Mouse (Mus musculus) left cerebral cortex, postnatal 4 days (tissue): ENCODE results near the gene Nol6. TPM values are rescaled to one million over a fixed set of nuclear protein-coding genes. Genes with fewer than 3 reads are reported as not detected.

Source experiments
- DNase-seq: peaks from one replicate; pipeline ENCODE4 v3.0.0-alpha.2; 2022
- intact Hi-C: fragments of 180-260 bp; cut with DNase I; formaldehyde crosslinking; loops from one replicate; pipeline ENCODE4 v1.15.1; 2025
- total RNA-seq, 2 experiments: library from RNA; stranded (reverse); gene quantifications; 2 replicates each; pipeline ENCODE4 v1.2.3; 2021

Nol6 gene
- total RNA-seq, result 10 to 100 TPM; 83.6 to 85.6 TPM

DNA sequence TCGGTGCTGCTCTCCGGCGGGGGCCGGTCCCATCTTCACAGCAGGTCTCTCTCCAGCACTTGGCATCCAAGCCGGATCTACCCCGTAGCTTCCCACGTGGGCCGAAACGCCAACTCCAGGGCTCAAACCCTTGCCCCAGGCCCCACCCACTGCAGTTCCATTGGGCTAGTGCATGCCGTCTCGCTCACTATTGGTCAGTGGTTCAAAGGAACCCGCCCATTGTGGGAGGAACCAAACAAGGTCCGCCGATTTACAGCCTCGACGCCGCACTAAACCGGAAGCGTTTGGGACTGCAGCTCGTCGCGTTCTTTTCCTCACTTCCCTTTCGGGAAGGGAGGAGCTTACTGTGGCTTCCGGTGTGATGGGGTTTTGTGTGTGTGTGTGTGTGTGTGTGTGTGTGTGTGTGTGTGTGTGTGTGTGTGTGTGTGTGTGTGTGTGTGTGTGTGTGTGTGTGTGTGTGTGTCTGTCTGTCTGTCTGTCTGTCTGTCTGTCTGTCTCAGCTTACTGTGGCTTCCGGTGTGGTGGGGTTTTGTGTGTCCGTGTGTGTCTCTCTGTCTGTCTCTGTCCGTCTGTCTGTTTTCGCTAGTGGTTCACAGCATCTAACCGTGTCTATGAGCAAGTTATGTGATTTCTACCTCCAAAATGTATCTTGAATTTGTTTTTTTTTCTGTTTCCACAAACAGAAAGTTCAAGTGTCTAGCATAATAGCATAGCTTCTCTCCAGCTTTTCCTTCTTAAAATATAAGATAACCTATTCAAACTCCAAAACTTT is at the start of gene Nol6:
Gene Nol6, minus strand, starts transcription at position 276 of the 772 bp plus-strand sequence.
- intact Hi-C loops, result no loop called here
- peak; percentile 98 for DNase-seq

DNA sequence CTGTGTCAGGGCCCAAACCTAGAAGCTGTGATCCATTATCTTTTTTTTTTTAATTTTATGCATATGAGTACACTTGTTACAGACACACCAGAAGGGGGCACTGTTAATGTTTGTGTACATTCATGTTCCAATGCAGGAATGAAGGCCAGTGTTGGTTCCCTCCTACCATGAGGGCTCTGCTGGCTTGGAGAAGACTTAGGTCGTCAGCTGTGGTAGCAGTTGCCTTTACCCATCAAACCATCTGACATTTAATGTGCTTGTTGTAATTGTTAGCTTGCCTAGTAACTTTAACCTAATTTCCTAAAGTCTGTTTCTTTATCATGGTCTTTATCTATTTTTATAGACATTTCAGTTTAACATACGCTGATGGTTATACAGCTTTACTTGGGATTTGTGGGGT is 46.7 kb upstream of the Nol6 start:
- no peak for DNase-seq

DNA sequence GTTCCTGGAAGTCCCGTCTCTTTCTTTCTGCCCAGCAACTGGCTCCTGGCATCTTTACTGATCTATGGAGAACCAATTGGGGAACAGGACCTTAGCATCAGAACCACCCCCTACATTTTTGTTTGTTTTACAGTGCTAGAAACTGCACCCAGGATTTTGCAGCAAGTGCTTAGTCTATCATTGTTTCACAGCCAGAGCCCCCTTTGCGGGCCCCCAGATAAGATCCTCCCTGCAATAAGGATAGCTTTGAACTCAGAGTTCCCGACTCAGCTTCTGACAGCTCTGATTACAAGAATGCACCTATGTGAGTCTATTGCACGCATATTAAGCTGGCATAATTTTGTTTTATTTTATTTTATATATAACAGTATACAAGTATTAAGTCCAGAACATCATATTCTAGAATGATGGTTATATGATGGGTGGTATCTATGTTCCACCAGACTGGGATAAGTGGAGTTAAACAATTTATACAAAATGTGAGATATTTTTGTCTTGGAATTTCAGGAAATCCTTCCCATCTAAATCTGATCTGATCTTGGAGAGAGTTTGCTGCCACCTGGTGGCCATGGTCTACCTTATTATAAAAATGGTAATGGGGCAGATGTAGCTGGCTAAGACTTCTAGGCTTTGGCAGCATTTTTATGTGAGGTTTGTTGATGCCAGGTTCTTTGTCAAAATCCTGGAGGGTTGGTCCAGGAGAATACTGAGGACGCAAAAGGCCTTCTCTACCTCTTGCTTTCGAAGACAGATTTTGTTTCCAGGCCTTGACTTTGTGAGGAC is 41.6 kb upstream of the Nol6 start:
- intact Hi-C loops, result loop anchor here (5.0 kb wide), 1 partner anchor 114 kb away; no protein-coding TSS in a partner anchor
- peak; percentile 90 for DNase-seq

More for the DNA sequence above, 46.7 kb upstream of the Nol6 start:
- intact Hi-C loops, result no loop called here

DNA sequence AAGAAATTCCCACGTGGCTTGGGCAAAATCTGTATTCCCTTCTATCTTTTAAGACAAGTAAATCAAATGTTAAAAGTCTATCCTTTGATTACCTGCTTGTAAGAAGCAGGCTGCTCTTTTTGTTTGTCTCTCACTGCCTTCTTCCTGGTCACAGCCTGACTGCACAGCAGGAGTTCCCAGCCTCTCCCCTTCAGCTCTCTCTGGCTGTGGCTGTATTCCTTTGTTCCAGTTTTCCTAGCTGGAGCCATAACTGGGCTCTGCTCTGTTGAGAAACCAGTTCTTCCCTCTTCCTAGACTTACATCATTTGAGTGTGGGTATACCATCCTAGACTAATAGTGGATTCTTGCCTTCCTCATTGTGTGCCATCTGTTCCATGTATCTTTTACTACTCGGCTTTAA is 40.7 kb upstream of the Nol6 start:
- intact Hi-C loops, result loop anchor here (5.0 kb wide), 1 partner anchor 113 kb away; no protein-coding TSS in a partner anchor
- DNase-seq, result peak; percentile 23

DNA sequence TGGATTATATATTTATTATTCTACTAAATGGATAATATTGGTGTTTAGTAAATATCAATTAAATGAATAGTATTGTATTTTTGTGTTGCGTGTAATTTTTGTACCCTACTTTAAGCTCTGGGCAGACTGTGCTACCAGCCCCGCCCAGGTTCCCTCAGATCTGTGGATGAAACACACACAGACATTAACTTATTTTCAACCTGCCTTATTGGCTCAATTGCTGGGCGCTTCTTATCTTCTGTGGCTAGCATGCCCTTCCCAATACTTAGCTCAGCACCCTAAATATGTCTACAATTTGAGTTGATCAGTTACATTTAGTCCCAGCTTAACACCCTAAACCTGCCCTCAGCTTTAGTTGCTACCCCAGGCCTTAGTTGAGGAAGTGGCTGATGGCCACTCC is 37.0 kb upstream of the Nol6 start:
- intact Hi-C loops, result no loop called here
- DNase-seq, result no peak

DNA sequence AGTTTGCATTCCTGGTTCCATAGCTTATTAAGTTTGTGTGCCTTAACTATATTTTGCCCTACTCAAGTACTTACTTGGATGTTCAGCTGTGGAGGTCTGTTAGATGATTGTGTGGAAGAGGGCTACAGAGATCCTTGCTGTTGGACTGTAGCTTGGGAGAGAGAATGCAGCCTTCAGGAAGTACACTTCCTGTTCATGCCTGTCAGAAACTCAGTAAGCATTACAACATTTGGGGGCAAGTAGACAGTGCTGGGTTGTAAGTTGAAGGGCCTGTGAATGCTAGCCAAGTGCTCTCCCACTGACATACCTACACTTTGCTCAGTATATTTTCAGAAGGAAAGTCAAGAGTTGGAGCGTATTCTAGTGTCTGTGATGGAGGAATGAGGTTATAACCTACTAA is 34.0 kb upstream of the Nol6 start:
- no peak for DNase-seq
- intact Hi-C loops, result no loop called here

DNA sequence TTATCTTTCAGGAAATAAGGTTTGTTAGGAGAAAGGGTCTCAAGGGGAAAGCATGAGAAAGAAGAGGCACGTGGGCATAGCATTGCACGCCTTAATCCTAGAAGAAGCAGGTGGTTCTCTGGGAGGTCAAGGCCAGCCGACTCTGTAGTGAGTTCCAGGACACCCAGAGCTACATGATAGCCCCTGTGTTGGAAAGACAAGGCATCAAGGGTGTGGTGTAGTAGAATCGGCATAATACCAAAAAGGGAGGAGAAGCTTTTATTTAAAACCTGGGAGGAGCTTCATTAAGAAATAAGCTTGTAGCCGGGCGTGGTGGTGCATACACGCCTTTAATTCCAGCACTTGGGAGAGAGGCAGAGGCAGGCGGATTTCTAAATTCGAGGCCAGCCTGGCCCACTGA is 32.7 kb upstream of the Nol6 start:
- intact Hi-C loops, result no loop called here
- no peak for DNase-seq

DNA sequence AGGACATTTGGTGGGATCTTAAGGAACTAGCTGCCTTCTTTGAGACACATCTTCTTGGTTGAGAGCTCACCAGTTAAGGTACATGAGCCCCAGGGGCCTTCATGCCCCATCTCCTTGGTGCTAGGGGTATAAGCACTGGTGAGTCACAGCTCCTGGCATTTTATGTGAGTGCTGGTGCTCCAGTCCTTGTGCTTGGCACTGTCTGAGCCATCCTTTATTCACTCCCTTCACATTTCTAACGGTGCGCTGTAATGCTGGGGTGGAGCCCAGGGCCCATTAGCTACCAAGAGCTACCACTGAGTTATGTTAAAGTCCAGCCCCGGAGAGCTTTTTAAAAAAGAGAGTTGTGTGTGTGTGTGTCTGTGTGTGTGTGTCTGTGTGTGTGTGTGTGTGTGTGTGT is 28.9 kb upstream of the Nol6 start:
- intact Hi-C loops, result no loop called here
- DNase-seq, result no peak

DNA sequence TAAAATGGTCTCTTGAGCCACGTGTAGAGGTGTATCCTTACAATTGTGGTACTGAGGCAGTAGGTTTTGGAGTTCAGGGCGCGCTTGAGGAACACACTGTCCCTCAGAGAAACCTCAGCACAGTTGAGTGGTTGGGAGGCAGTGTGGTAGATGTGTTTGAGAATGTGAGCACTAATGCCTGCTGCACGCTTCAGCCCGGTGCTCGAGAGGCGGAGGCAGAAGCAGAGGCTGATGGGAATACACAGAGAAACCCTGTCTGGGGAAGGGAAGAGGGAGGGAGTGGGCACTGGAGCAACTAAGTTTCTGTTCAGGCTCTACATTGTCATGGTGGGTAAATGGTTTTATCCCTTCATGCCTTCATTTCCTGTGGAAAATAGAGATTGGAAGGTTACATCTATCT is 26.9 kb upstream of the Nol6 start:
- intact Hi-C loops, result no loop called here
- DNase-seq, result no peak

DNA sequence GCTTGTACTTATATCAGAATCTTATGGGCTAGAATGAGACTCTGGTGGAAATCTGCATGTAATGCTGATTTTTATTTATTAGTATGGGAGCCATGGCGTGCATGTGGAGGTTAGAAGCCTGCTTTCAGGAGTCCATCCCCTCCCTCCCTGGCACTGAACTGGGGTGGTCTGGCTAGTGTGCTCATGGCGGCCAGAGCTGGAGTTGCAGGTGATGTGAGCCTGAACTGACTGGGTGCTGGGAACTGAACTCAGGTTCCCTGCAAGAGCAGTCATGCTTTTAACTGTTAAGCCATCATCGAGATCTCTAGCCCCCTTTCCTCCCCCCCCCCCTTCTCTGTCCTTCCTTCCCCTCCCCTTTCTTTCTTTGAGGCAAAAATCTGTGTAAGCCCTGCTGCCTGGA is 25.6 kb upstream of the Nol6 start:
- intact Hi-C loops, result no loop called here
- DNase-seq, result no peak

DNA sequence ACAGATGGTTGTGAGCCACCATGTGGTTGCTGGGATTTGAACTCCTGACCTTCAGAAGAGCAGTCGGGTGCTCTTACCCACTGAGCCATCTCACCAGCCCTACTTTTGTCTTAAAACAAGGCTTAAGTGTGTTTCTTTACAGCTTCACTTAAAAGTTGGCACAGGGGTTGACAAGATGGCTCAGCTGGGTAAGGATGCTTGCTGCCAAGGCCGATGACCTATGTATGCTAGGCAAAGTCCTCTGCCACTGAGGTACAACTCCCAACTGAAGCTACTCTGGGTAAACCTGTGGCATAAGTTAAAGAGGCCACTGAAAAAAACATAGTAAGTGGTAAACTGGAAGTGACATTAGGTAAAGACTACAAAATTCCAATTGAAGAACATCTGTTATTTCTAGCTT is 18.3 kb upstream of the Nol6 start:
- intact Hi-C loops, result no loop called here
- no peak for DNase-seq

DNA sequence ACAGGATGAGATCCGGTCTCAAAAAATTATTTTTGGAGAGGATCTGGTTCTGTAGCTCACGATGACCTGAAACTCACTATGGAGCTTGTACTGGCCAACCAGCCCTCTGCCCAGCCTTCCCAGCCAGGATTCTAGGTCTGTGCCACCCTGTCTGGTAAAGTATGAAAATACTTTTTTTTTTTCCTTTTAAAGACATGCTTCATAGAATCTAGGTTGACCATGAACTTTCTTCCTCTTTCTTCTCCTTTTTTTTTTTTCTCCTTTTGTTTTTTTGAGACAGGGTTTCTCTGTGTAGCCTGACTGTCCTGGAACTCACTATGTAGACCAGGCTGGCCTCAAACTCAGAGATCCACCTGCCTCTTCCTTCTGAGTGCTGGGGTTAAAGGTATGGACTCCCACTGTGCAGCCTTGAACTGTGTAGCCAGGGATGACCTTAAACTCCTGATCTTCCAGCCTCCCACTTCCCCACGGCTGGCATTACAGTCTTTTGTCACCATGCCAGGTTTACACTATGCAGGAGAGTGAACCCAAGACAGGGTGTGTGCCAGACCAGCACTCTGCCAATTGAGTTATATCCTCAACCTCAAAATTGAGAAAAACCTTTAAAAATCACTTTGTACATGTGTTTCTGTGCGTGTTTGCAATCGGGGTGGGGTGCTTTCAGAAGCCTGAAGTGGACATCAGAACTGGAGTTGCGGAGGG is 16.1 kb upstream of the Nol6 start:
- intact Hi-C loops, result no loop called here
- no peak for DNase-seq

DNA sequence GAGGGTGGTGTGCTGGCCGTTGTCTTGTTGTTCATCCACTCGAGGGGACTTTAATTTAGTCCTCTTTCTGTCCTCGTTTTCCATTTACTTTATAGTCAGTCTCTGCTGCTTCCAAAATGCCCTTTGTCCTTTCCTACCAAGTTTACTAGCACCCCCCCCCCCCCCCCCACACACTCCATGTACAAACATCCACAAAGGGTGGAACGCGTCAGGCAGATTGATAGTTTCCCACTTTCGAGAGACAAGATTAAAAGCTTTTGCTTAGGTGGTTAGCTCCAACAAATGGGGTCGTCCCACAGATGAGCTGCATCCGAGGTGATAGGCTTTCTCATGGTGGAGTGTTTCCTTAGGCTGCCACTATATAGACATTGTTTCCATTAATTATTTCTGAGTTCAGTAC is 12.6 kb upstream of the Nol6 start:
- DNase-seq, result no peak
- intact Hi-C loops, result no loop called here

DNA sequence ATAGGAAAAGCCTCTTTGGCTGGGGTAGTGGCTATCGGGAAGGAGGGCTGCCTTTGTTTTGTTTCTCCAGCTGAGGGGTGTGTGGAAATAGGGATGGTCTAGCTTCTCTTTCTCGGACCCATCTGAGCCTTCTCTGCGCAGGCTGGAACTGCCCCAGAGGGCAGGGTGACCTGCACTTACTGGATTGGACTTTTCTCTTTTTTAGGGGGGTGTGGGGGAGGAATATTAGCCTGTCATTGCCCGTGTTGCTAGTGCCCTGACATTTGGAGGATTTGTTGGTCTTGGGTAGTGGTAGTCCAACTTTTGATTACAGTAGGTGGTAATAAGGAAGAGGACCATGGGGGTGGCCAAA is 12.2 kb upstream of the Nol6 start:
- peak; percentile 28 for DNase-seq
- intact Hi-C loops, result no loop called here

DNA sequence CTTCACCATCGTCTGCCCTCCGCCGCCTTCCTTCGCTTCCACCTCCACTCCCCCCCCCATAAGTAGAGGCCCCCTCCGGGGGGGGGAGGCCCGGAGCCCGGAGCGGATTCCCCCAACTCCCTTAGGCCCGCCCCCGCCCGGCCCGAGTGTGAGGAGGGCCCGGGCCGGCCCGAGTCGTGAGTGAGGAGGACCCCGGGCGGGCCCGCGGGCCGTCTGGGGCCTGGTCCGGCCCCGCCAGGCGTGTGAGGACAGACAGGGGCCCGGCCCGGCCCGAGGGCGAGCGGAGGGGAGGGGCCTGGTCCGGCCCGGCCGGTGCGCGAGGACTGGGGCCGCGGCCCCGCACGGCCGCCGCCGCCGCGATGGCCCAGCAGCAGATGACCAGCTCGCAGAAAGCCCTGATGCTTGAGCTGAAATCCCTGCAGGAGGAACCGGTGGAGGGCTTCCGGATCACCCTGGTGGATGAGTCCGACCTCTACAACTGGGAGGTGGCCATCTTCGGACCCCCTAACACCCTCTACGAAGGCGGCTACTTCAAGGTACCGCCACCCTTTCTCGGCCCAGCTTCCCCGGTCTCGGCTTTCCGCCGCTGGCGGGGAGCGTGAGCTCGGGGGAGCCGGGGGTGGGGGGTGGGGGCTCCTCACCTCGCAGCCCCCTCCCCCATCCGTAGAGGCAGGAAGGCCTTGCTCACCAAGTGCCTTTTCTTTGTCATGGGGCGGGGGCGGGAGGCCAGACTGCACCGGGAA is 11.6 kb upstream of the Nol6 start, which contains the start of gene Ube2r2:
Gene Ube2r2, plus strand, starts transcription at position 33 of the 743 bp plus-strand sequence.
- intact Hi-C loops, result no loop called here
- DNase-seq, result peak; percentile 59

DNA sequence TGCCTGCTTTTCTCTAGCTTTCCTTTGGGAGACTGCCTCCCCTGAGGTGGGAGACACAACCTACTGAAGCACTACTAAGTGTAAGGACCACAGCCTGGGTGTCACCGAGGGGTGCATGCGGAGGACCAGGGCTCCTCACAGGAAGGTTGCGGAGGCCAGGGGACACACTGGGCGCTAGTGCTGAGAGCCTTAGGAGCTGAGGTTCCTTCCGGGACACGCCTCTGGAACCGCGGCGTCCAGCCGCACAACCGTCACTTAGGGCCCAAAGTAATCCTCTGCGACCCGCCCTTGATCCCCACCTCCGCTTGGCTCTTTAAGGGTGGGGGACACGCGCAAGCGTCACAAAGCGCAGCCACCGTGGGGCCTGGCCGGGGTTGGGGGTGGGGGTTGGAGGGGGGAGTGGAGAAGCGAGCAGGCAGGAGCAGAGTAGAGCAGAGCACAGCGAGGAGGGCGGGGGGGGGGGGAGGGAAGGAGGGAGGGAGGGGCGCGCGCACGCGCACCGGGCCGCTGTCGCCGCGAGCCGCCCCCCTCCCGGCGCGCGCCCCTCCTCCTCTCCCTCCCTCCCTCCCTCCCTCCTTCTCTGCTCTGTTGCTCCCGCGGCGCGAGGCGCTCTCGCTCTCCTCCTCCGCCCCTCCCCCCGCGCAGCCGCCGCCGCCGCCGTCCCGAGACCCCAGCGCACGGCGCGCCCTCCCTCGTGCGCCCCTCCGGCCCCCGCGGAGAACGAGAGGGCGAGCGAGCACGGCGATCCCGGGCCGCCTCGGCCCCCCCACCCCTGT is 10.9 kb upstream of the Nol6 start:
- intact Hi-C loops, result no loop called here
- DNase-seq, result peak; percentile 89

DNA sequence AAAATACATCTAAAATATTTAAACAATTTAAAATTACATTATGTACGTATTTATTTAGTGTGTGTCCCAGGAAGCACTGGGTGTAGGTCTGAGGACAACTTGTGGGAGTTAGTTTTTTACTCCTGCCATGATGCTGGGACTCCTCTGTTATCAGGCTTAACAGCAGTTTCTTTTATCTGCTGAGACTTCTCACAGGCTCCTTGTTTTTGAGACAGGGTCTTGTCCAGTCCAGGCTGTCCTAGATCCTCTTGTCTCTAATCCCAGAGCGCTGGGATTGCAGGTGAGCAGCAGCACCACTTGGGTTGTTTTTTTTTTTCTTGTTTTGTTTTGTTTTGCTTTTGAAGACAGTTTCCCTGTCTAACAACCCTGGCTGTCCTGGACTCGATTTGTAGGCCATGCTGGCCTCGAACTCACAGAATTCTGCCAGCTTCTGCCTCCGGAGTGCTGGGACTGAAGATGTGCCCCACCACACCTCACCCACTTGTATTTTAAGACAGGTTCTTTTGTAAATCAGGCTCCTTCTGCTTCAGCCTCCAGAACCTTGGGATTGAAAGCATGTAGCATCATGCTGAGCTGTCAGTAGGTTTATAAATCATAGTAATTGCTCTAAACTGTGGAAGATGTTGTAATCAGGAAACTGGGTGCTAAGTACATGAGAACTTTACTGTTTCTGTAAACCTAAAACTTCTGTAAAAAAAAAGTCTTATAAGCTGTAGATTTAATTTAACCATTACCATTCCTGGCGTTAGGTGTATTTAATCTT is 9.5 kb upstream of the Nol6 start:
- intact Hi-C loops, result no loop called here
- DNase-seq, result no peak

DNA sequence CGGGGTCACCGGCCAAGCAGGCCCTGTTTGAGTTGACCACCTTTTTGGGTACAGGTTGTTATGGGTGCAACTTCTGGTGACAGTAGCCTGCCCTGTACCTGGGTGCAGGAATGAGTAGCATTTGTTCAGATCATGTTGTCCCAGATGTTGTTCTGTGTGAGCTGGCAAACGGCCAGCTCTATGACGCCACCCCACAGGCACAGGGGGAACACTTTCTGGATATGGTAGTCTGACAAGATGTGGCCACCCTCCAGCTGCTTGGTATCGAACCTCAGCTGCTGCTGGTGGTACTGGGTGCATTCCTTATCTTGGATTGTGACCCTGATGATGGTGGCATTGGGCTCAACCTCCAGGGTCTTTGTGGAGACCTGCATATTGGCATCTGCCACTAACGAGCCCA is 8.2 kb upstream of the Nol6 start:
- DNase-seq, result no peak
- intact Hi-C loops, result no loop called here

DNA sequence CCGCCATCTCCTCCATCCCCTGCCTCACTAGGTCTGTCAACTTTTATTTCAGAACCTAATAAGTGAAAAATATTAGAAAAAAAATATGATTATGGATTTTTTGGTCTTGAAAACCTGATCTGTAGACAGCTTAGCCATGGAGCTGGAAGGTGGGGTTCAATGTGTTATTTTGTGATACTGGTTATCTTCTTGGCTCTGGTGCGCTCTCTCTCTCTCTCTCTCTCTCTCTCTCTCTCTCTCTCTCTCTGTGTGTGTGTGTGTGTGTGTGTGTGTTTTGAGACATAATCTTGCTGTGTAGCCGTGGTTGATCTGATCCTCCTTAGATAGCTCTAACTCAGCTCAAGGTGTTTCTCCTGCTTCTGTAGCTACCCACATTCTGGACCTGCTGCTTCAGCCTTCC is 5.6 kb upstream of the Nol6 start:
- intact Hi-C loops, result no loop called here
- DNase-seq, result no peak
